Mouse (Mus musculus) natural killer cell, adult 2 months (primary cell): Measurements from ENCODE around the gene Trim65.

Experiments used
- DNase-seq, 2 experiments: peaks; one replicate each; pipeline ENCODE4 v3.0.0; 2022; ENCODE audit warnings: low spot score in 2 of 2

The Trim65 gene

DNA sequence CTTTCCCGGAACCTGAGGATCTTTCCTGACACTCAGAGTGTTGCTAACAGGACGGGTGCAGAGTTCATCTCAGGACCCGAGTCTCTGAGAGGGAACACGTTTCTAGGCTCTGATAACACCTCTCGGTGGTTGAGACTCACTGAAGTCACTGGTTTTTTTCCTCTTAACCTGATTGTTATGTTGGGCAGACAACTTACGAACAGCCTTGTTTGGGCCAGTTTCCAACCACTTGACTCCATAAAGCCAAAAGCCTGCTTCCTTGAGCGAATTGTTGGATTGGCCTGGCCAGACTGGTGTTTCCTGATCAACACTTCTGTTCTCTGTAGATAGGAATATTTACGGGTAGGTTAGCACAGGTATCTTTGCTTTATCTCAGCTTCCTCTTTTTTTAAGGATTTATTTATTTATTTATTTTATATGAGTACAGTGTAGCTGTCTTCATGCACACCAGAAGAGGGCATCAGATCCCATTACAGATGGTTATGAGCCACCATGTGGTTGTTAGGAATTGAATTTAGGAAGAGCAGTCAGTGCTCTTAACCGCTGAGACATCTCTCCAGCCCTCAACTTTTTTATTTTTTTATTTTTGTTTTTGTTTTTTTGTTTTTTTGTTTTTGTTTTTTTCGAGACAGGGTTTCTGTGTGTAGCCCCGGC lies 42.1 kb downstream of the Trim65 start:
- no peak for DNase-seq

DNA sequence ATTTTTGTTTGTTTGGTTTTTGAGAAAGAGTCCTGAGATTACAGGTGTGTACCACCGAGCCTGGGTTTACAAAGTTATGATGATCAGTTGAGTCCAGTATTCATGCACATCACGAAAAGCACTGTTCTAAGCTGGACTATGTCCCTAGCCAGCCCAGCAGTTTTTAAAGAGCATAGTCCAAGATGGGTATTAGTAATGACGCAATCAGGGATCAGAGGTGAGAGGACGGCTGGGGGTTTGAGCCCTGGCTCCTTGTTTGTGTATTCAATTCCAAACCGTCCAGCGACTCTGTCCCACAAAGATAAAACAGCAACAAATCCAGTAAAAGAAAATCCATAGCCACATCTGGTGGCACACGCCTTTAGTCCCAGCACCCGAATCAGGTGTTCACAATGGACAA lies 42.7 kb downstream of the Trim65 start:
- no peak for DNase-seq

DNA sequence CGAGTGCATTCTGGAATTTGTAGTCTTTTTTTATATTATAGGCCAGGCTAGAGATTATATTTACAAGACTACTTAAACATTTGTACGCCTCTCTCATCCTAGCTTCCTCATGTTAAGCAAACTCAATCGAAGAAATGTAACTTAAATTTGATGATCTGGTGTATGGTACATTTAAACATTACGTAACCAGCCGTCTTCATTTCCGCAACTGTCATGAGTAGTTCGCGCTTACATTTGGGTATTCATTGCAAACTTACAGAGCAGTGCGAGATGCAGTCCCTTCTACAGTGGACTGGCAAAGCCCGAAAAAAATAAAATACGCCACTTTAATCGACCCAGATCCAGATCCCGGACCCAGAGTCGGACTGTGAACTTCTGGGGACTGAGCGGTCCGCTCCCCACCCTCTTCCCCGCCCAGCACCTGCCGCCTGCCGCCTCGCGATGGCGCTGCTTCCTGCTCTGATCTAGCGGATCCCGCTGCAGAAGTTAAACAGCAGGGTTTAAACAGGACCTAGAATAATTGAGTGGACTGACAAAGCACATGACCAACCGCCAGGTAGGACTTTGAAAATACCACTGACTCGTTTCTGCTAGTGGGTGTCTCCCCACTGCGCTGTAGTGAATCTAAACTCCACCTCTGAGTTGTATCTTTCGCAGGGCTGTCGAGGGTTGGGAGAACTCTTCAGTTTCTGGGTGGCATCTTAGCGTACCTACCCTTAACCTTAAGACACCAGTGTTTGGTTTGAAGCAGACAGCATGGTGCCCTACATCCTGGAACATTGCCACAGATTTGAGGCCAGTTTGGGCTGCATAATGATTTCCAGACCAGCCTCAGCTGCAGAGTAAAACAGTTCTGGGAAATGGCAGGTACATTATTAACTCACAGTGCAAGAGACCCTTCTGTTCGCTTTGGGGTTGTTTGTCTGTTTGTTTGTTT lies 43.5 kb downstream of the Trim65 start:
- DNase-seq: peak; percentile 81 to 85

DNA sequence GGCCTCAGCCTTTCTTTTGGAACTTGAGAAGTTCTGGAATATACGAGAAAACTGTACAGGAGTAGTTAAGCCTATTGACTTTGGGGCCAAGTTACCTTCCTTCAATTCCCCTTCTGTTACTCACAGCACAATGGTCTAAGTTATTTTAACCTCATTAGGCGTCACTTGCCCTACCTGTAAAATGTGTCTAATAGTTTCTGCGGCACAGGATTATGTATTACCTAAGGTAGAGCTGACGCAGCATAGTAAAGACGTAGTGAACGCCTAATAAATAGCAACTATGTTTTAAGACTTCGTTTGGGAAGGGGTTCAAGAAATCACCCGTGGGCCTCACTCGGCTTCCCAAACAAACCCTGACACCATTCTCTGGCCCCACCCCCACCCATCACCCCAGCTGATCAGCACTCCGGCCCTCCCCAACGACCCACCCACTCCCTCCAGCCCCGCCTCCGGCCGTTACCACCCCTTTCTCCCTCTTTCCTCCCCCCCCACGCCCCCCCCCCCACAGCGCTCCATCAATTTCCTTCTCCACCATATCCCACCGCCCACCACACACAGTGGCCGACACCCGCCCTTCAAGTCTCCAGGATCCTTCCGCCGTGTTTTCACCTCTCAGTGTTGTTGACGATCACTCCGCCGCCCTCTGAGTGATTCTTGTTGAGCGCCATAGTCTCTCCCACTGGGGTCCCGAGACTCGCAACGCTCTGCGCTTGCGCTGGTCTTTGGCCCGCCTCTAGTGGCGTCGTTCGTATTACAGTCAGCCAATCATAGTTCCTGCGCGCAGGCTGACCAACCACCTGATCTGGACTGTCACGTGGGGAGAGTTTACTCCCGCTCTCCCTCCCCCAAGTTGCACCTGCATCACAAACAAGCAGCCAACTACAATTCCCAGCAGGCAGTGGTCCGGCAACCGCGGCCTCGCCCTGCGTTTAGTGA lies 44.4 kb downstream of the Trim65 start, which contains the start of gene Wbp2:
Gene Wbp2, minus strand, starts transcription at position 738 of the 936 bp plus-strand sequence.
- peak; percentile 97 to 98 for DNase-seq

DNA sequence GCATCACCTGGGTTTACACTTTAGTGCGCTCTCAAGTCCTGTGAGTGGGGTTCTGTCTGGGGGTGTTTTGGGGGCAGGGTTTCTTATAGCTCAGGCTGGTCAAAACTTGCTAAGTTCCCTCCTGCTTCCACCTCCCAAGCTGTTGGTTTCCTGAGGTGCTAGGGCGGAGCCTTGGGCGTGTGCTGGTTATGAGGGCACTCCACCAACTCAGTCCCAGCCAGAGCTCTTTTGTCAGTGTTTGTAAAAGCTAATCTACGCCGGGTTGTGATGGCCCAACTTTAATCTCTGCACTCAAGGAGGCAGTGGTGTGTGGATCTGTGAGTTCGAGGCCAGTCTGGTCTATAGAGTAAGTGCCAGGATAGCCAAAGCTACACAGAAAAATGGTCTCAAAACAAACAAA lies 46.8 kb downstream of the Trim65 start:
- DNase-seq: no peak

DNA sequence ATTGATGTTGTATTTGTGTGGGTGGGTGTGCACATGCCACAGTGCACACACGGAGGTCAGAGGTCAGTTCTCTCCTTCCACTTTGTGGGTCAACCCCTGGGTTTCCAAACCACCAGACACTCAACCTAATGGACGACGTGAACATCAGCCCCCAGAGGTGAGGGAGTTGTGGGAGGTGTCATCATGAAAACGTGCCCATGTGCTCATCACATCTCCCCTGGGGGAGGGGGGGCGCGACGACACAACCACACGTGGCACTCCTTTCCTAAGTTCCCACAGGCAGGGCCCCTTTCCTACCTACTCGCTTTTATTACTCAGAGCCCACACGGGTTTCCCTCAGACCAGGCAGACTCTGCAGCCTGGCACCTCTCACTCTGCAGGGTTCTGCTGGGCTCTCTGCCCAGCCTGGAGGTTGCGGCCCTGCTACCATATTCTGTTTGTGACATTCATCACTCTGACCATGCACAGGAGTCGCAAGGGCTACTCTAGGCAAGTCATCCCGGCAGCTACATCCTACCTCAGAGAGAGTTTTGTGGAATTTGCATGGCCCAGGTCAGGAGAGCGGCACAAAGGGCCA lies 47.7 kb downstream of the Trim65 start:
- no peak for DNase-seq

DNA sequence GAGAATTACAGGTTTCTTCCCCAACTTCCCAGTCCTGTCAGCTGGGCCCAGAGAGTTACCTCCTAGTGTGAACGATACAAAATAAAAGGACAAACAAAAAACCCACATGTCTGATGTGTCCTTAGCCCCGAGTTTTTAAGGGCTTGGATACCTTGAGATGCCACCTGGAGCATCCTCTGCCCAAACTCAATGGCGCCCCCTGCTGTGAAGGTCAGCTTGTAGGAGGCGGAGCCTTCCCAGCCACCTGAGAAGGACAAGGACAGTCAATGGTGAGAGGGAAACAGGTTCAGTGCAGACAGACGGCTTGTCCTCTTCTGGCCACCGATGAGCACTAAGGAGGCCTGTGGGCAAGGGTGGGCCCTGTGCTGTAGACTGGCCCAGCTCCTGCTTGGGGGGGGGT lies 49.8 kb downstream of the Trim65 start:
- DNase-seq: peak; percentile 51 to 78

DNA sequence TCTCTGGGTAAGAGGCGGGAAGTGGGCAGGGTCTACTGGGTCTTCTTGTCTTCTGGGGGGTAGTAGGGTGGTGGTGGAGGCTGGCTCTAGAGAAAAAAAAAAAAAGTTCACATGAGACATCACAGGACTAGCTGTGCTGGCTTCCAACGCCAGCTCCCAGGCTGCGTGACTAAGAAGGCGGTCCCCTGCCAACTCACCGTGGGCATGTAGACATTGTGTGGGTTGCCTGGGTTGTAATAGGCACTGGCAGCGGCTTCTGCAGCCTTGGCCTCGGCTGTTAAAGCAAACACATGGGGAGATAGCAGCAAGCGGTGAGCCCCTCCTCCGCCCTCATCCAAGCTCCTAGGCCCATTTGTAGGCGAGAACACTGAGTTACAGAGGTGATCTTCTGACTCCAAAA lies 51.4 kb downstream of the Trim65 start:
- DNase-seq: no peak

DNA sequence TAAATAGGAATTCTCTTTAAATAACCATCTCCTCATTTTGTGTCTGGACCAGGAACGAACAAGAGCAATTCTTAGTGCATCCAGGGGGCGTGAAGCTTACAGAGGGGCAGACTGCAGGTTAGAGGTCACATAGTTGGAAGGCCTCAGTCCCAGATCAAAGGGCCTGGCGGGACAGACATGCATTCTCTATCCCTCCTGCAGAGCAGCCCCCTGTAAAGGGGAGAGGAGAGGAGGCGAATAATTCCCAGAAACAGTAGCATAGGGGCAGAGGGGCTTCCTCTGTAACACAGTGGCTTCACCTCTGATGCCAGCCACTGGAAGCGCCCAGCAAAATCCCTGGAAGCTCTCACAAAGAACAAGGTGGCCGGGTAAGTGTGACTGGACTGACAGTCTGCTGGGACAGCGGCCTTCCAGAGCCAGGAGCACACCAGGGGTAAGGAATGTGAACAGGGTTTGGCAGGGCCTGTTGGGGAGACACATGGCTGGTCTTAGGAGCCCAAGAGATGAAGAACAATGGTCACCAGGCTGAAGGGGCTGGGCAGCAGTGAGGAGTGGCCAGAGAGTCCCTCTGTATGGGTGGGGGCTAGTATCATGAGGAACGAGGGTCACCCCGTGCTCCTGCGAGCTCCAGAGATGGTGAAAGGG lies 52.1 kb downstream of the Trim65 start:
- no peak for DNase-seq

DNA sequence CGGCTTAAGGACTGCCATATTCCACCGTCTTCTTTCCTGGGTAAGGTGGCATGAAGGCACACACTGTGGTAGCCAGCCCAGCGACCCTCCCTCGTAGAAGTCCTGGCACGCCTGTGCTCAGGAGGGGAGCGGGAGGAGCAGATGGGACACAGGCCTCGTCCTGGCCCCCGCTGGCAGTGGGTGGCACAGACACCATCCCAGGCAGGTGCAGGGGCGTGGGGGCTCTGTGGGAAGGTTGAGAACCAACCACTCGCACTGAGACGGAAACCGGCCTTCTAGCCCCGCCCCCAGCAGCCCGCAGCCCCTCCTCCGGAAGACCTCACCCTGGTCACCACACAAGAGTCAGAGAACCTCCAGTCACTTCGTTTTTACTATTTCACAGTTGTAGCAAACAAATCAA lies 52.7 kb downstream of the Trim65 start:
- peak; percentile 81 to 84 for DNase-seq

DNA sequence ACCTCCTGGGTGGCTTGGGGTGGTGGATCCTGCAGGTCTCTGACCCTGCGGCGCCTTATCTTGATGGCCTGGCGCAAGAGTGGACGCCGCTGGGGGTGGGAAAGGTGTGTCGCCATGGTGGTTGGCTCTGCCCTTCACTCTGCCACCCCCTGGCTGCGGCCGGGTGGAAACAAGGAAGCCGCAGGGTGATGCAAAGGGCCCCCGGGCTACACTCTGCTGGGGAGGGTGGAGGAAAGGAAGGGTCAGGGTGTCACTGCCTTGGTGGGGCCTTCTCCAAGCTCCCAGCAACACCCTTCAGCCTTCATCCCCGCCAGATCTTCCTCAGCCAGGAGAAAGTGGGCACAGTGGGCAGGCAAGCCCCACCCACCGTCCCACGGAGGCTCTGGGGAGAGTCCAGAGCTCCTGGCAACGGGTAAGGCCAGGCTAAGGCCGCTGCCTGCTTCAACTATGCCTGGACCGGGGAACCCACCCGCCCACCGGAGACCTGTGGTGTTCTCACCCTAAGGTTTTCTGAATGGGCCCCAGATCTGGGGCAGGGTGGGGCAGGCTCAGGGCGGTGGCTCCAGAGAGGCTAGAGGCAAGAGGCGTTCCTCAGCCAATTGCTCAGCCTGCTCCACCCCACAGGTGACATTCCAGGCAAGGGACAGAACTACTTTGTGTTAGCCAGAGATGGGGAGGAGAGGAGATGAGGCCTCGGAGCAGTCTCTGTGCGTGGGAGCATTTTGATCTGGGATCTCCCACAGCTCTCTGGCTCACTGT lies 53.3 kb downstream of the Trim65 start, which contains the start of gene Unc13d:
Gene Unc13d, minus strand, starts transcription at position 516 of the 759 bp plus-strand sequence.
- peak; percentile 73 to 79 for DNase-seq

DNA sequence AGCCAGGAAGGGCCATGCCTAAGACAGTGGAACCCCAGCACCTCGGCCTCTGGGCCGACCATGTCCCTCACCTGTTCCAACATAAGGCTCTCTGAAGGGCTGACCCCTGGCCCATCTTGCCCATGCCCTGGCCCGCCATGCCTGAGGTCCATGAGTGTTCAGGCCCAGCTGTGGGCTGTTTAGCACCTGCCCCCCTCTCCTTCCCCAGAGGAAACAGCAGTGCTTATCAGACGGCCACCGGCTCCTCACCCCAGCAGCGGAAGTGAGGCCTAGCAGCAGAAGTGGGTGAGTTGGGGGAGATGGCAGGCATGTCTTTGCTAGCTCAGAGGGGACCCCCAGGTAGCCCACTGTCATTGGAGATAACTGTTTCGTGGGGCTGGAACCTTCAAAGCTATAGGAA lies 54.1 kb downstream of the Trim65 start:
- DNase-seq: peak; percentile 51 to 60

DNA sequence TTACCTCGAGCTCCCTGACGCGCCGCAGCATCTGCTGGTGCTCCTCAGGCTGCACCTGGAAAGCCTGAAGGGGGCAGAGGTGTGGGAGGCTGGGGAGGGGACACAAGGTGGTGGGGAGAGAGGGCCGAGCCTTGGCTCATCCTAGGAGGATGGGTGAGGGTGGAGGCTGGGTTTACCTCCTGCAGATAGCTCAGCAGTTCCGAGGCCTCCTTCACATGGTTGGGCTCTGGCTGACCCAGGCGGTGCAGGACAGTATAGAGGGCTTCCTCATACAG lies 54.7 kb downstream of the Trim65 start:
- no peak for DNase-seq

DNA sequence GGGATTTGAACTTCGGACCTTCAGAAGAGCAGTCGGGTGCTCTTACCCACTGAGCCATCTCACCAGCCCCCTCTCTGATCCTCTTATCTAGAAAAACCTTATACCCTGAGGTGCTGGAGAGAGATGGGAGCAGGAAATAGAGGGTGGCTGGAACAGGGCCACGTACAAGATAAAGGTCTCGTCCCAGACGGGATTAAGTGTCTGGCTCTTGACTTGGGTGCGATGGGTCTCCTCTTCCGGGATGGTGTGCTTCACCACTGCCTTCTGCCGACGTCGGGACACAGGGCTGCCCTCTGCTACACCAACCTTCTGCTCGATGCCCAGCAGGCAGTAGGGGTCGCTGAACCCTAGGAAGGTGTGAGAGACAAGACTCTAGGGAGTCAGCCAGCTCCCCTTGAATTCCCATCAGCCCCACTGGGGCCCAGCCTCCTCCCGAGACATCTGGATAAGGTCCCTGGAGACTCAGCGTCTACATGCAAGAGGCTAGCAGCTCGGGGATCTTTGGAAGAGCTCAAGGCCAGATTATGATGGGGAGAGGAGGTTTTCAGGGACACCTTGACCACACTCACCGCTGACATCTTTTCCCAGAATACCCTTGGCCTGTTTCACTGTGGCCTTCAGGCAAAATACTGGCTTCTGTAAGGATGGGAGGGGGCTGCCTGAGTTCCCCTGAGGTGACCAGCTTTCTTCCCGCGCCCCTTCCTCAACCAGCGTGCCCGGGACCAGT lies 55.2 kb downstream of the Trim65 start:
- no peak for DNase-seq

DNA sequence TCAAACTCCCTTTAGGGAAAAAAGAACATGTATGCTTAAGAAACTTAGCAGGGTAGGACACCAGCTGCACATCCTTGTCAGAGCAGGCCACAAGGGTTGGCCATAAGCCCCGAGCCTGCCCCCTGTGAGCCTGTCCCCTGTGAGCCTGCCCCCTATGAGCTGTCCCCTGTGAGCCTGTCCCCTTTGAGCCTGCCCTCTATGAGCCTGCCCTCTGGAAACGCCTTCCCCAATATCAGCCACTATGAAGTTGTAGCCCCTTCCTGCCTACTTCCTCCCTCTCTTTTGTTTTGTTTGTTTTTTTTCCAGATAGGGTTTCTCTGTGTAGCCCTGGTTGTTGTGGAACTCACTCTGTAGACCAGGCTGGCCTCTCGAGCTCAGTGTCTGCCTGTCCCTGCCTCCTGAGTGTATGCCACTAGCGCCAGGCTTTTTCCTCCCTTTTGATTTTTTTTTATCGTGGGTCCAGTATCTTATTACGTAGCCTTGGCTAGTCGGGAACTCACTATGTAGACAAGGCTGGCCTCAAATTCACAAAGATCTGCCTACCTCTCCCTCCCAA lies 56.4 kb downstream of the Trim65 start:
- no peak for DNase-seq

DNA sequence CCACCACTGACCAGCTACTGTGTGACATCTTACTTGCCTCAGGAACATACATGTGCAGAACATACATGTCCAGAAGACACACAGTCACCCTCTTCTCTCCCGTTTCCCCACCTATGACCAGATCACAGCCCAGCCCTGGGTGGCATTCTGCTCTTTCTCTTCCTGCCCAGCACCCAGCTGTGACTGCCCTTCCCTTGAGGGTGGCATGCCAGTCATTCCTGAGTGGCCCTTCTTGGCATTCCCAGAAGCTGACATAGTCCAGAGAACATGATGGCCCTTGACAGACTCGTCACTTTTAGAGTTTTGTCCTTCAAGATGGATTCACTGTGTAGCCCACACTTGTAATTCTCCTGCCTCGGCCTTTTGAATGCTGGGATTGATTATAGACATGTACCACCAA lies 58.3 kb downstream of the Trim65 start:
- DNase-seq: no peak
